Mouse (Mus musculus) heart, embryonic 14.5 days (tissue): ENCODE measurements around the gene Tmem39b. TPM values are rescaled to one million over a fixed set of nuclear protein-coding genes. Genes with fewer than 3 reads are reported as not detected.
"Not testable (repeated sequence)": the region's sequence is repeated elsewhere in the genome, so short reads cannot be mapped to it uniquely, and the experiment has no call there.

Experiments used
- ATAC-seq: fragments of 200-750 bp; cut with Nextera tagmentation; 2 replicates; pipeline ENCODE4 v1.8.0; 2017; ENCODE audit warnings: low read depth, moderate TSS enrichment; ENCODE audit not compliant: insufficient number of reproducible peaks, insufficient read depth, low FRiP score
- H3K27ac ChIP-seq, 2 experiments: fragments of 200-500 bp in 1 of 2; fragments of 300-500 bp in 1 of 2; sonication (generic) in 1 of 2; replicated peaks in 1 of 2; 2 replicates each; pipeline ENCODE4 v1.5.1; 2012 to 2014; ENCODE audit warnings: low read depth in 2 of 2, low read length in 2 of 2, control low read depth in 1 of 2, mild to moderate bottlenecking in 1 of 2, mixed read lengths in 1 of 2; ENCODE audit not compliant: control insufficient read depth in 1 of 2, insufficient read depth in 1 of 2
- H3K27me3 ChIP-seq: fragments of 300-500 bp; sonication (generic); 2 replicates; pipeline ENCODE4 v1.6.1; 2014; ENCODE audit warnings: mild to moderate bottlenecking, low read length, control low read depth; ENCODE audit not compliant: control insufficient read depth, insufficient read depth
- H3K36me3 ChIP-seq: fragments of 300-500 bp; sonication (generic); 2 replicates; pipeline ENCODE4 v1.6.1; 2014; ENCODE audit warnings: mild to moderate bottlenecking, control low read depth, low read length, mixed read lengths; ENCODE audit not compliant: control insufficient read depth, insufficient read depth
- H3K4me1 ChIP-seq, 2 experiments: fragments of 200-500 bp in 1 of 2; fragments of 300-500 bp in 1 of 2; sonication (generic) in 1 of 2; 2 replicates each; pipeline ENCODE4 v1.6.1; 2012 to 2014; ENCODE audit warnings: low read length in 2 of 2, control low read depth in 1 of 2, mixed read lengths in 1 of 2; ENCODE audit not compliant: control insufficient read depth in 2 of 2, insufficient read depth in 2 of 2
- H3K4me2 ChIP-seq: fragments of 300-500 bp; sonication (generic); 2 replicates; pipeline ENCODE4 v1.6.1; 2014; ENCODE audit warnings: mild to moderate bottlenecking, low read length
- H3K4me3 ChIP-seq, 2 experiments: fragments of 200-500 bp in 1 of 2; fragments of 300-500 bp in 1 of 2; sonication (generic) in 1 of 2; 2 replicates each; pipeline ENCODE4 v1.5.1; 2012 to 2014; ENCODE audit warnings: low read length in 2 of 2, mild to moderate bottlenecking in 2 of 2, control low read depth in 1 of 2, low read depth in 1 of 2, moderate library complexity in 1 of 2; ENCODE audit not compliant: control insufficient read depth in 1 of 2, insufficient read depth in 1 of 2
- H3K9ac ChIP-seq: fragments of 300-500 bp; sonication (generic); 2 replicates; pipeline ENCODE4 v1.6.1; 2014; ENCODE audit warnings: mild to moderate bottlenecking, low read length
- H3K9me3 ChIP-seq: fragments of 300-500 bp; sonication (generic); 2 replicates; pipeline ENCODE4 v1.6.1; 2016; ENCODE audit warnings: low read length, control low read depth; ENCODE audit not compliant: control insufficient read depth
- WGBS: fragments of 180-500 bp; shearing (Covaris S2); extraction: QIAGEN DNeasy Blood & Tissue Kit; methylation state at CpG from one replicate; pipeline ENCODE4 v1.1.7; 2014; 5-methylcytosine and 5-hydroxymethylcytosine counted together
- polyA plus RNA-seq: library from polyadenylated mRNA; unstranded; fragments of >200 nt; fragmentation: Nextera tagmentation; extraction: Ambion mirVana; gene quantifications from 2 replicates; pipeline ENCODE4 v1.2.1, GENCODE M21; 2014

Gene Tmem39b
- polyA plus RNA-seq, 1 experiment from 2014 or later = 13.4 TPM

- H3K4me3 ChIP-seq = no peak overlapping the region
- no peaks in the 10 kb centered on the region for H3K27me3 ChIP-seq
- peak; percentile 79 for ATAC-seq
- peak overlapping the region; percentile 81 to 84 for H3K27ac ChIP-seq
- 13% methylated on average over 11 of the region's 11 CpGs for WGBS
- H3K4me2 ChIP-seq = peak overlapping the region; percentile 36; the same call in 1 of the 2 replicates
- H3K9ac ChIP-seq = peak overlapping the region; percentile 54
- H3K9me3 ChIP-seq = no peaks in the 10 kb centered on the region
- peaks cover 15 to 28% of the 10 kb centered on the region in 2 experiments for H3K4me1 ChIP-seq
- H3K36me3 ChIP-seq = peaks cover 54% of the 10 kb centered on the region
Measured at GRCm38 (mm10) chr4:129702454-129702853, 5.8 kb upstream of the Tmem39b start.

- 47% methylated on average over 17 of the region's 17 CpGs for WGBS
- peak overlapping the region; percentile 36 for H3K4me2 ChIP-seq
- no peaks in the 10 kb centered on the region for H3K27me3 ChIP-seq
- peak overlapping the region; percentile 81 to 84 for H3K27ac ChIP-seq
- no peak for ATAC-seq
- peaks cover 15 to 28% of the 10 kb centered on the region in 2 experiments for H3K4me1 ChIP-seq
- no peak overlapping the region for H3K4me3 ChIP-seq
- no peaks in the 10 kb centered on the region for H3K9me3 ChIP-seq
- peak overlapping the region; percentile 54 for H3K9ac ChIP-seq
- peaks cover 47% of the 10 kb centered on the region for H3K36me3 ChIP-seq
Measured at GRCm38 (mm10) chr4:129701503-129702377, 5.1 kb upstream of the Tmem39b start.

- H3K4me1 ChIP-seq = peaks cover 15 to 31% of the 10 kb centered on the region in 2 experiments
- peaks cover 36% of the 10 kb centered on the region for H3K36me3 ChIP-seq
- not testable (repeated sequence) for ATAC-seq, H3K27ac ChIP-seq, H3K9ac ChIP-seq, H3K4me2 ChIP-seq, H3K4me3 ChIP-seq, H3K27me3 ChIP-seq, H3K9me3 ChIP-seq
- WGBS = 86% methylated on average over 6 of the region's 6 CpGs
Measured at GRCm38 (mm10) chr4:129700661-129701060, 4.0 kb upstream of the Tmem39b start.

DNA sequence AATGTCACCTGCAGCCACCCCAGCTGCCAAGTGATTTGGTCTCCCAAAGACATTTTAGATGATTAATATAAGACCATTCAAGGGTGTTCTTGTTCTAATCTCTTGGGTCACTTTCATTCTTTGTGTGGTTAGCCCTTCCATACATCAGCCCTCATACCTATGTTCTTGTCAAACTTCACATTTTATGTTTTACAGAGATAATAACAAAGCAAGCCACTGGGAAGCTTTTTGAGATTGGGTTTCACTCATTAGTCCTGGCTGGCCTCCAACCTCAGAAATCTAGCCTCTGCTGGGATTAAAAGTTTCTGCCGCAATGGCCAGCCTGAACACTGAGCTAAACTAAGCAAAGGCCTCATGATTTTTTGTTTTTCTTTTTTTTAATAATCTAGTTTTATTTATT, 3.6 kb upstream of the Tmem39b start:
- no peak overlapping the region for H3K4me3 ChIP-seq
- H3K9ac ChIP-seq = no peak overlapping the region
- no peaks in the 10 kb centered on the region for H3K27me3 ChIP-seq
- H3K36me3 ChIP-seq = peaks cover 32% of the 10 kb centered on the region
- no peaks in the 10 kb centered on the region for H3K9me3 ChIP-seq
- peaks cover 17 to 35% of the 10 kb centered on the region in 2 experiments for H3K4me1 ChIP-seq
- no peak for ATAC-seq
- H3K4me2 ChIP-seq = no peak overlapping the region
- 73% methylated on average over 1 of the region's 1 CpGs for WGBS
- no peak overlapping the region for H3K27ac ChIP-seq

GRCm38 (mm10) chr4:129697191-129697590, 553 bp upstream of the Tmem39b start:
- ATAC-seq = no peak
- H3K4me1 ChIP-seq = peaks cover 9 to 17% of the 10 kb centered on the region in 2 experiments
- WGBS = 79% methylated on average over 7 of the region's 7 CpGs
- no peaks in the 10 kb centered on the region for H3K9me3 ChIP-seq
- H3K4me3 ChIP-seq = peak overlapping the region in 1 of 2 experiments; percentile 79; a peak in 2 of 4 replicates
- peak overlapping the region; percentile 84 for H3K9ac ChIP-seq
- H3K27ac ChIP-seq = peak overlapping the region; percentile 83; a peak in 3 of 4 replicates
- peaks cover 28% of the 10 kb centered on the region for H3K36me3 ChIP-seq
- H3K27me3 ChIP-seq = no peaks in the 10 kb centered on the region
- H3K4me2 ChIP-seq = peak overlapping the region; percentile 79

GRCm38 (mm10) chr4:129695815-129696157, 852 bp downstream of the Tmem39b start:
- peaks cover 2 to 7% of the 10 kb centered on the region in 2 experiments; a peak in 3 of 4 replicates for H3K4me1 ChIP-seq
- no peaks in the 10 kb centered on the region for H3K9me3 ChIP-seq
- peak overlapping the region; percentile 84 for H3K9ac ChIP-seq
- H3K27ac ChIP-seq = peak overlapping the region in 1 of 2 experiments; percentile 83; a peak in 2 of 4 replicates
- H3K4me3 ChIP-seq = peak overlapping the region; percentile 72 to 79
- H3K4me2 ChIP-seq = peak overlapping the region; percentile 79
- peaks cover 33% of the 10 kb centered on the region for H3K36me3 ChIP-seq
- no peaks in the 10 kb centered on the region for H3K27me3 ChIP-seq
- 27% methylated on average over 6 of the region's 6 CpGs for WGBS
- ATAC-seq = no peak

DNA sequence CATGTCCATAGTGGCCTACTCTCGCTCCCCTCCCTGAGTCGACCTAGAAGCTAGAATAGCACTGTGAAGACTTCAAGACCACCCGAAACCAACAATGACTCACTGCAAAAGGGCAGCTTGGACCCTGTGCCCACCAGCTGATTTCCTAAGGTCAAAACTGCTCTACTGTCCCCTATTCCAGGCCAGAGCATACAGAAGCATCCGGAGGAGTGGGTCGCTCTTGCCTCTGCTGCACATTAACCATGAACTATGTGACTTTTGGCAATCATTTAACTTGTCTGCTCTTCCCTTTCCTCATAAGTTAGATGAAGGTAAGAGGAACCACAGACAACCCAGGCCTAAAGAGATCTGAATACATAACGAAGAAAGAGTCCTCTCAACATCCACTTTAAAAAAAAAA, 12.1 kb downstream of the Tmem39b start:
- Histone ChIP-seq H3K9me3 (no peaks in the 10 kb centered on the region), H3K4me3 (no peak overlapping the region), H3K9ac (no peak overlapping the region), H3K4me2 (no peak overlapping the region), H3K27ac (no peak overlapping the region), H3K36me3 (peaks cover 92% of the 10 kb centered on the region), H3K4me1 (no peaks in the 10 kb centered on the region), H3K27me3 (no peaks in the 10 kb centered on the region)
- 91% methylated on average over 6 of the region's 6 CpGs for WGBS
- no peak for ATAC-seq
